Mouse (Mus musculus): Measurements from ENCODE around the gene Fnip2.

The Fnip2 gene

GRCm38 (mm10) chr3:79527521-79527920 lies 40.1 kb downstream of the Fnip2 start:
- no peak for DNase-seq

- no peak for DNase-seq
Observed at GRCm38 (mm10) chr3:79523349-79523748, 44.2 kb downstream of the Fnip2 start.

- DNase-seq, result no peak
Observed at GRCm38 (mm10) chr3:79519862-79520261, 47.7 kb downstream of the Fnip2 start.

- DNase-seq, result no peak
Observed at GRCm38 (mm10) chr3:79518761-79519527, 48.7 kb downstream of the Fnip2 start.

GRCm38 (mm10) chr3:79517884-79518591 lies 49.6 kb downstream of the Fnip2 start:
- no peak for DNase-seq

- no peak for DNase-seq
Observed at GRCm38 (mm10) chr3:79516958-79517357, 50.6 kb downstream of the Fnip2 start.

- DNase-seq, result no peak
Observed at GRCm38 (mm10) chr3:79516099-79516920, 51.3 kb downstream of the Fnip2 start.

GRCm38 (mm10) chr3:79514304-79514703 lies 53.3 kb downstream of the Fnip2 start:
- no peak for DNase-seq

- DNase-seq, result no peak
Observed at GRCm38 (mm10) chr3:79501166-79501728, 66.3 kb downstream of the Fnip2 start.

GRCm38 (mm10) chr3:79500279-79500678 lies 67.3 kb downstream of the Fnip2 start:
- no peak for DNase-seq

- no peak for DNase-seq
Observed at GRCm38 (mm10) chr3:79496668-79497067, 70.9 kb downstream of the Fnip2 start.

GRCm38 (mm10) chr3:79495151-79495550 lies 72.4 kb downstream of the Fnip2 start:
- DNase-seq, result no peak

- DNase-seq, result no peak
Observed at GRCm38 (mm10) chr3:79494028-79494427, 73.6 kb downstream of the Fnip2 start.

- DNase-seq, result no peak
Observed at GRCm38 (mm10) chr3:79493064-79493463, 74.5 kb downstream of the Fnip2 start.

- DNase-seq, result no peak
Observed at GRCm38 (mm10) chr3:79491614-79492013, 76.0 kb downstream of the Fnip2 start.

GRCm38 (mm10) chr3:79490102-79490501 lies 77.5 kb downstream of the Fnip2 start:
- DNase-seq, result no peak

- DNase-seq, result no peak
Observed at GRCm38 (mm10) chr3:79488025-79488424, 79.6 kb downstream of the Fnip2 start.

- DNase-seq, result no peak
Observed at GRCm38 (mm10) chr3:79484286-79485063, 83.1 kb downstream of the Fnip2 start.

- no peak for DNase-seq
Observed at GRCm38 (mm10) chr3:79478880-79479279, 88.7 kb downstream of the Fnip2 start.

GRCm38 (mm10) chr3:79478400-79478799 lies 89.2 kb downstream of the Fnip2 start:
- DNase-seq, result no peak

- no peak for DNase-seq
Observed at GRCm38 (mm10) chr3:79475980-79476379, 91.6 kb downstream of the Fnip2 start.

GRCm38 (mm10) chr3:79474911-79475310 lies 92.7 kb downstream of the Fnip2 start:
- DNase-seq, result no peak
